Mouse (Mus musculus): ENCODE results near the gene Bdh1. TPM values are rescaled to one million over a fixed set of nuclear protein-coding genes. Genes with fewer than 3 reads are reported as not detected.

The Bdh1 gene
- polyA plus RNA-seq, 1 experiment = not detected

DNA sequence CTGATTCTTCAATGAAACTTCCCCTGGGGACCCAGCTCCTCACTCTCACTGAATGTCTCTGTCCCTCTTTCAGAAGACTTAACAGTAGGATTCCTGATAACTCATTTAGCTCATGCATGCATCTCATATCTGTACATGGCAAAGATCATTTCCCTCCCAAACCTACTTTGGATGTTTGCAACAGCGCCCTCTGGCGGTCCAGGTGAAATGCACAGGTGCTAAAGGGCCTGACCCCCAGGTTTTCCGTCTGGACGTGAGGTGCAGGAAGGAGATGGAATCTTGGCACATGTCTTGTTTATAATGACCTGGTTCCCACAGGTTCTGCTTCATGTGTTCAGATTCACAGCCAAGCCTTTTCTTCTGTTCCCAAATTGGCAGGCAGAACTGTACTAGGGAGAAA, 3.4 kb downstream of the Bdh1 start:
- no peak for TF ChIP-seq GATA1 (IDR thresholded peaks at IDR 0.05; ENCODE audit: low read length)

DNA sequence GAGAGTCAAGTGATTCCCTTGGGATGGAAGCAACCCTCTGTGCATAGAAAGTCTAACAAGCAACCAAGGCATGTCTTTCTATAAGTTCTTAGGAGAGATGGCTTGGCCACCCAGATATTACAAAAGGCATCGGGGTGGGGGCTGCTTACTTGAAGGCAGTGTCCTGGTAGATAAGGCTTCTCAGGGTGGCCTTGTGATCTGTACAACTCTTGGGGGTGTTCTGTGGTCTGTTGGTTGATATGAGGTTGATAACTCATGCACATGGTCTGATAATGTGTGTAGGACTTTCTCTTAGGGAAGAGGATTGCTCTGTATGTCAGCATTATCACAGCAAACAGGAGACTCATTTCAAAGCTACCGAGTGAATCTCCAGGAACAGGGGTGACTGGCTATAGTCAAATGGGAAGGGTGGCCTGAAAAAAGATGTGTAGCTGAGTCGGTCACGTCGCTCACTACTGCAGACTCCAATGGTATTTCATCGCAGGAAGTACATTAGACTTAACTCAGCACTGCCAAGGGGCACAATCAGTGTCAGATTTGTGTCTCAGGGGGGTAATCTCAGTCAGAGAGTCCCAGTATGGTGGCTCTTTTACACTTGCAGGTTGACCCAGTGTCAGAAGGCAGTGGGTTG, 4.5 kb downstream of the Bdh1 start:
- no peak for TF ChIP-seq GATA1 (IDR thresholded peaks at IDR 0.05; ENCODE audit: low read length)

DNA sequence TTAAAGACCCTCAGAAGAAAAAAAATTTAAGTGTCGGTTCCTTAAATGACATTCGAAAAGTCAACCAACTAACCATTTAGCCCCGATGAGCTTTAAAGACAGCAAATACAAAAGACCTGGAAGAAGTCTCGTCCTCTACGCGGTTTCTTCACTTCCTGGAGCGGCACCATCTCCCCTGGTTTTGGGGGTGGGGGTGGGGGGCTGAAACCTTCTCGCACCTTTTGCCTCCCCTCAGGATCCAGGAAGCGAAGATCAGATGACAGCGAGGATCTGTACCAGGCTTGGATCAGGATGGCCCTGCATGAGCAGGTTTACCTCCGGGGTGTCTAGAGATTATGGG, 6.2 kb downstream of the Bdh1 start:
- no peak for TF ChIP-seq GATA1 (IDR thresholded peaks at IDR 0.05; ENCODE audit: low read length)

DNA sequence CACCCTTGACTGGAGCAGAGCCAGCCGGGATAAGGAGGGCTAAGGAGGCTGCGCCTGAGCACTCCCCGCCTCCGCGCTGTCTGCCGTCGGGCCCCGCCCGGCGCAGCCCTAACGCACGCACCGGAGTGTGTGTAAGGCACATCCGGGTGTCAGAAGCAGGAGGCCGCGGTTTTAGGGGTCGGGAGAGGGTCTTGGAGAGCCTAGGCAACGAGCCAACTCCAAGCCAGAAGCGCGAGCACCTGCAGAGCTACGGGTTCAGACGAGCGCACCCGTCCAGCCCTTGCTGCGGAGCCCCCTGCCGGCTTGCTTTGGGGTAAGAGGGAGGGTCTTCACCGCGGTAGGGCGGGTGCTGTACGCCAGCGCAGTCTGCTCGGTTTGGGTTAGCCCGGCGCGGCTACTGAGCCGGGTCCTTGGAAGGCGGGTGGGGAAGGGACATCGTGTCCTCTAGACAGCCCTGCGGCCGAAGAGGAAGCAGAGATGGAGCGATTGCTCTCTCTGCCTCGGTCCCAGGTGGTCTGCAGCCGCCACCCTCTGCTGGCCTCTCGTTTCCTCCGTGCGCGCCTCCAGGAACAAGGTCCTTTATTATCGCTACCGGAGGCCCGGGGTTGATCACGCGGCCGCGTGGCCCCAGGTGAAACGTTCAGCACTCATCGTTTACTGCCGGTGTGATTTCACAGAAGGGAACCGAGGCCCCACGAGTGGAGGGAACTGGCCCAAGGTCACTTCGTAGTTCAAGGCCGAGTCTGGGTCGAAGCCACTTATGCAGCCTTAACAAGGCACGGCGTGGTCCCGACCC, 6.8 kb downstream of the Bdh1 start:
- no peak for TF ChIP-seq GATA1 (IDR thresholded peaks at IDR 0.05; ENCODE audit: low read length)

DNA sequence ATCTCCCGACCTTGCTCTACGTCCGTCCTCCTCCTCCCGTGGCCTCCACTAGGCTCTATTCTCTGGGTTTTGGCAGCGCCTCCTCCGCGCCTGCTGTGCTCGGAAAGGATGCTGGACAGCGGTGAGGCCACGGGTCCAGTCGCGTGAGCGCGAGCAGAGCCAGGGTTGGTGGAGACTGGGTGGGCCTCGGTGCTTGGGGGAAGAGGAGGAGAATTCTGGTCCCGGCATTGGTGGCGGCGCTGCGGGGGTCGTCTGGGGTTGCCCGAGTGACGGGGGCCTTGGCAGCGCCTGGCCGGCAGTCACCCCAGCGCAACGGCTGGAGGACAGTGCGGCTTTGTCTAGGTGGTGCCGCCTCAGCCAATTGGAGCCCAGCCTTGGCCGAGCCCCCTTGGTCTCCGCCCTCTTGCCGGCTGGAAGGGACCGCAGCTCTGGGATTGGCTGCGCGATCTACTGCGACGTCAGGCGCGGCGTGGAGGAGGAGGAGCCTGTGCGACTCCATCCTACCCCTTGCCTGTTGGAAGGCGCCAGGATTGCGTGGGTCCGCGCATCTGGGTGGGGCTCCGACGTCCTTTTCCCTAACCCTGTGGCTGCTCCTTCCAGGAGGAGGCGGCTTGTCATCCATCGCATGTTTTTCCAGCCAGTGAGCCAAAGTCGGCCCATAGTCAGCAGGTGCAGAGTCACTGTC, 7.5 kb downstream of the Bdh1 start:
- TF ChIP-seq GATA1 (IDR thresholded peaks at IDR 0.05; ENCODE audit: low read length) = no peak

DNA sequence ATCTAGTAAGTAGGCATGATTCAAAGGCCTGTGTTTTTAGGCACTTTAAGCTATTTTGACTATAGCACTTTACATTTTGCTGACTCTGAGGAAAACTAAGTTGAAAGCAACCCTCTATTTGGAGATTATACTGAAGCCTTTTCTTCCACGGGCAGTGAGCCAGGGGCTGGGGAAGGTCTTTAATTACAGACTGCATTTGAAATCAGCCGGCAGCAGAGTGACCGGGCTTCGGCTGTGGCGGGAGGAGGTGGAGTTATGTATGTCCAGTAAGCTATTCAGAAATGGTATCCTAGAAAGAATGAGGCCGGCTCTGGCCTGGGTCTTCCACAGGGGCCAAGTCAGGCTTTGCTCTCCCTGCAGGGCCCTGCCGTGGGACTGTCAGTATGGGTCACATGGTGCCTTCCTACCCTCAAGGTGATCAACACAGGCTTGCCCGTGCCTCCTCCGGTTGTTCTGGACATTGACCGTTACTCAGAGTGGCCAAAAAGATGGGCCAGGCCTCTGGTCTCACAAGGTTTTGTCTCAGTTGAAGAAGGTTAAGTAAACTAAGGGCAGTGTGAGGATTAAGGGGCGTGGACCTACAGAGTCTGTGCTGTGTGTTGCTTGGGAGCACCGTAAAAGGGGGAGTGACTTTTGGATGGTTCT, 11.5 kb downstream of the Bdh1 start:
- no peak for TF ChIP-seq GATA1 (IDR thresholded peaks at IDR 0.05; ENCODE audit: low read length)

DNA sequence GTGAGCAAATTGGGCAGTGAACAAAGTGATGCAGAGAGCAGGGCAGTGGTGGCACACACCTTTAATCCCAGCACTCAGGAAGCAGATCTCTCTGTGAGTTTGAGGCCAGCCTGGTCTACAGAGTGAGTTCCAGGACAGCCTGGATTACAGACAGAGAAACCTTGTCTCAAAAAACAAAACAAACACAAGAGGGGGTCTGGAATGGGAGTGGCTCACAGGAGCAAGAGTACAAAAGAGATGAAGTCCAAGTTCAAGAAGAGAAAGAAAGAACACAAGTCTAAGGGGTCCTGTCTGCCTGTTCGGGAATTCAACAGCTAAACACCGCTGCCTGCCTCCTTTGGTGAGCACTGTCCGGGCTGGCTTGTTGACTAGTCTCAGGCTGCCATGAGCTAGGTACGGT, 13.1 kb downstream of the Bdh1 start:
- TF ChIP-seq GATA1 (IDR thresholded peaks at IDR 0.05; ENCODE audit: low read length) = no peak

DNA sequence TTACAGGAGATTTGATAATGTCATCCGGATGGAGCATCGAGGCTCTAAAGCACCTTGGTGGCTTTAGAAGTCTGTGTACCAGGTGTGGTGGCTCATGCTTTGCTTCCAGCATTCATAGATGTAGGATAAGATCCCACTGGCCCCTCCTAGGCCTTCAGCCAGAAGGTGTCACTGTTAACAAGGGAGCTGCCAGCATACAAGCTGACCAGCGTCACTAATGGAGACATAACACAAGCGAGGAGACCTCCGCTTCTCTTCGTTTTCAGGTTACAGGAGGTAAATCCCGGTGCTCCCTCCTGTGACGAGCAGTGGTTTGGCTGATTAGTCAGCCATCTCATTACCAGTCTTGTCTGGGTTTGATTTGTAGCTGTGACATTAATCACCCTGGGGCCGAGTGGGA, 14.0 kb downstream of the Bdh1 start:
- no peak for TF ChIP-seq GATA1 (IDR thresholded peaks at IDR 0.05; ENCODE audit: low read length)

DNA sequence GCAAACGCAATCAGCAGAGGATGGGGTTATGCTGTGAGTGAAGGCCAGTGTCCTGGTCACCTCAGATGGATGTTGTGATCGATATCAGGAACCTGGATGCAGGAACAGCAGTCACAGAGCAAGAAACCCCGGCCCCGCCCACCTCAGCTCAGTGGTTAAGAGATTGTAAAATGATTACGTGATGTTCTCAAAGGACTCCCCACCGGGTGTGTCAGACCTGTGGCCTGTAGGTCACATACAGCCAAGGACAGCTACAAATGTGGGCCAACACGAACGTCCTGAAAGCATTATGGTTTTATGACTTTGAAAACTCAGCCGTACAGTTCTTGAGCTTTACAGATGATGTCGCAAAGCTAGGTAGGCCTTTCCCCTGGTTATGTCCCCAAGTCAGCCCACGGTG, 15.3 kb downstream of the Bdh1 start:
- TF ChIP-seq GATA1 (IDR thresholded peaks at IDR 0.05; ENCODE audit: low read length) = no peak

DNA sequence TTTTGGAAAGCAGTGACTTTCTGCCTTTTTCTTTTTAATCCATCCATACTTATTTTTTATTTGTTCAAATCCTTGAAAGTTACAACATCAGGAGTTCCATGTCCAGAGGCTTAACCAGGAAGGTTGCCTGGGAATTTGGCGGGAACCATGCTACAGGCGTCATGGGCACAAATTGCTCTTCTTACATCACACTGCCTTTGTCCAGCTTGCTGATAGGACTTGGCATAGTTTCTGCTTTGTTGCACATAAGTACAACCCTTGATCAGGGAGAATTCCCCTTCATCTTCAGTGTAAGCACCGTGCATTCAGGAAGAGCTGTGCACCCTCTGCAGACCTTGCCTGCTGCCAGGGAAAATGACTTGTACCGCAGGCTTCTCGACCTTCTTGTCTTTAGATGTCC, 17.4 kb downstream of the Bdh1 start:
- TF ChIP-seq GATA1 (IDR thresholded peaks at IDR 0.05; ENCODE audit: low read length) = no peak

DNA sequence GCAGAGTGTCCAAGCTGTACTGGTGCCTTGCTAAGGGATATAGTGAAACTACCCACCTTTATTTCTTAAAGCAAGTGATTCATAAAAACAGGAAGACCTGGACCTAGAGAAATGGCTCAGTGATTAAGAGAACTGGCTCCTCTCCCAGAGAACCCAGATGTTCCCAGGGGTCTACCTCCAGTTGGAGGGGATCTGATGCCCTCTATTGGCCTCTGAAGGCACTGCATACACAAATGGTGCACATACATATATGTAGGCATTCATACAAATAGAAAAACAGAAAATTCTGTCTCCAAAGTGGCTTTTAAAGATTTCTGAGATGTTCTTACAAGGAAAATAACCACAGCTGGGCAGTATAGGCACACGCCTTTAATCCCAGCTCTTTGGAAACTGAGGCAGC, 18.0 kb downstream of the Bdh1 start:
- TF ChIP-seq GATA1 (IDR thresholded peaks at IDR 0.05; ENCODE audit: low read length) = no peak

DNA sequence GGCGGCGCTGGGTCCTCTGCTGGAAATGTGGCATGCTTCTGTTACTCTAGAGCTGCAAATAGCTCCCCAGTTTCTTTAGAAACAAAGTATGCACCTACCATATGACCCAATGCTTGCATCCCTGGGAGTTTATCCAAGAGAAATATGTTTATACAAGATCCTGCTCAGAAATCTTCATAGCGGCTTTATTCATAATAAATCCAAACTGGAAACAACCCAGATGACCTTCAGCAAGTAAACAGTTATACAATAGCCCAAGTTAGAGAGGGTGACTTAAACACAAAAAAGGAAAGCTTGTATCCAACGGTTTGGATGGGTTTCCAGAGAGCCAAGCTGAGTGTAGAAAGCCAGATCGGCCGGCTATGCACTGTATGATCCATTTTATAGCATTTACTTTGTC, 22.4 kb downstream of the Bdh1 start:
- no peak for TF ChIP-seq GATA1 (IDR thresholded peaks at IDR 0.05; ENCODE audit: low read length)

DNA sequence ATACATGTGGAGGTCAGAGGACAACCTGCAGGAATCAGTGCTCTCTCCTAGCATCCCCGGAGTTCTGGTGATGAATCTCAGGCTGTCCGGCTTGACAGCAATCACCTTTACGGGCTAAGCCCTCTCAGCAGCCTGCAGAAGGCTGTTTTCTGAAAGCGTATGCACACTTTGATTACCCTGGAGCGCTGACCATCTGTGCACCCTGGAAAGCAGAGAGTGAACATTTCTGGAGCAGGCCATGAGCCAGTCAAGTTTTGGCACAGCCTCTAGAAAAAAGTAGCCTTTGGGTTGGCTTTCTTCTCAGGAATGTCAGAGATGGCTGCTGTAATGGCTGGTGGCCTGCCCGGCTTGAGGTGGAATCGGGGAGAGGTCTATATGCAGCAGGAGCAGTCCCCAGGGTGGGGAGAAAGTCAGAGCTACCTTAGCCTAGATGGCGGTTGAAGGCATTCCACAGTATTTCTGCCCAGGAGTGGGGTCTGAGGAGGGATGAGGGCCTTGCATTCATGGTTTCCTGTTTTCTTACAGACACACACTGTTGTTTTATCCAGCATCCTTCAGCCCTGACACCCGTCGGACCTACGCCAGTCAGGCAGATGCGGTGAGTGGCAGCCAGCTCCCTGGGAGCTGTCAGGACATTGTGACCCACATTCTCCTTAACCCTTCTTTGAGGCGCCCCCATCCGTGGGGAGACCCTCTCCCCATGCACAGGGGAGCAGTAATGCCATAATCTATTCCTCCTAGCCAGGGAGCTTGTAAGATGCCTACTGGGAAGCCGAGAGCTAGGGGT, 24.2 kb downstream of the Bdh1 start:
- TF ChIP-seq GATA1 (IDR thresholded peaks at IDR 0.05; ENCODE audit: low read length) = no peak

DNA sequence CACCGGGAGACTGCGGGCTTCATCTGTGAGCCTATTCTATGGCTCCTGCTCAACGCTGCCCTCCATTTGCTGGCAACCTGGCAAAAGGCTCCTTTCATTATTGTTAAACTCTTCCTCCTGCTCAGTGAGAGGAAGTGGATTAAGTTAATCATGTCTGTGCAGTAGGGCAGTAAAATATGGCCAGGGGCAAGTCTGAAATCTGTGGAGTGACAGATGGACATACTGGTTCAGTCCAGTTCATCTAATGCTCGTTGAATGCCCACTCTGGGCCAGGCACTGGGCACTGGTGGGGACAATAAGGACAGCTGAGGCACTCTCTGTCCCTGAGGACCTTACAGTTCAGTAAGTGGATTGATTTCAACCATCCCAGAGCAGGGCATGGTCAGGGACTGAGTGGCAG, 27.9 kb downstream of the Bdh1 start:
- TF ChIP-seq GATA1 (IDR thresholded peaks at IDR 0.05; ENCODE audit: low read length) = no peak

DNA sequence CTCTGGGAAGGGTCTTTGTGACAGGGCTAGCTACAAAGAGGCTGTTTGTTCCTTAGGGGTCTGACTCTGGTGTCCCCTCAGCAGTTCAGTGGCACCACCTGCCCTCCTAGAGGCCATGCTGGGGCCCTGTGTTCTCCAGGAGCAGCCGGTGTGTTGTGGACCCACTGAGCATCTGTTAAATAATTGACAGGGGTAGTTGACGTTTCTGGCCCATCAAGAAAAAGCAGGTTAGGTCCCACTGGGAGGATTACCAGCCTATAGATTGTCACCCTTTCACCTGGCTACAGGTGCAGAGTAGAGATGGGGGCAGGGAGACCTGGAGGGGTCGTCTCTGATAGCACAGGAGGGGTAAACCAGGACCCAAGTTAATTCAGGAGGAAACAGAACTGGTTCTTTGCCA, 29.2 kb downstream of the Bdh1 start:
- TF ChIP-seq GATA1 (IDR thresholded peaks at IDR 0.05; ENCODE audit: low read length) = no peak

DNA sequence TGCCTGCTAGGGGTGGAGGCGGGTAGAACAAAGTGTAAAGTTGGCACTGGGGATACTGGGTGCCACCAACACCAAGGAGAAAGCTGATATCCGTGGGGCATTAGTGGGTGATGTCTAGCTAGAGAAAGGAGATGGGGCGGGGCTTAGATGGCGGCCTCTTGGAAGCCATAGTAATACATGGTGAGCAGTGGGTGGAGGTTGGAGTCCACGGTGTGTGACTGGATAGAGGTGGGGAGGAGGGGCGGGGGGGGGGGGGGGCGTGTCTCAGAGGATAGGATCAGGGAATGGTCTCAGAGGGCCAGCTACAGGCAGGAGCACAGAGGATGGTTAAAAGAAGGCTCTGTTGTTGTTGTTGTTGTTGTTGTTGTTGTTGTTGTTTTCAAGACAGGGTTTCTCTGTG, 30.4 kb downstream of the Bdh1 start:
- no peak for TF ChIP-seq GATA1 (IDR thresholded peaks at IDR 0.05; ENCODE audit: low read length)
